Mouse (Mus musculus) MEL (cell line): ENCODE measurements around the gene Pip4k2c. TPM values are rescaled to one million over a fixed set of nuclear protein-coding genes. Genes with fewer than 3 reads are reported as not detected.
A peak's percentile ranks its signal among the peaks of the same experiment; 100 is the strongest.

Source experiments
- DNase-seq: peaks from one replicate; pipeline ENCODE4 v3.0.0; 2011; ENCODE audit warnings: low read depth, low spot score
- H3K27ac ChIP-seq: 2 replicates; pipeline ENCODE4 v1.5.1; 2012; ENCODE audit warnings: low read depth, mild to moderate bottlenecking, control low read depth, low read length, moderate library complexity; ENCODE audit not compliant: control insufficient read depth
- H3K27me3 ChIP-seq, 2 experiments: fragments of 150-350 bp in 1 of 2; sonication (generic) in 1 of 2; 2 replicates each; pipeline ENCODE4 v1.6.1; 2012; ENCODE audit warnings: low read length in 2 of 2, mild to moderate bottlenecking in 2 of 2, improper control_type of control experiment in 1 of 2, moderate library complexity in 1 of 2; ENCODE audit not compliant: insufficient read depth in 2 of 2, control insufficient read depth in 1 of 2
- H3K36me3 ChIP-seq, 2 experiments: 2 replicates each; pipeline ENCODE4 v1.6.1; 2012 to 2014; ENCODE audit warnings: low read length in 2 of 2, improper control_type of control experiment in 1 of 2, inconsistent platforms in 1 of 2, mild to moderate bottlenecking in 1 of 2; ENCODE audit not compliant: insufficient read depth in 2 of 2, control insufficient read depth in 1 of 2
- H3K4me1 ChIP-seq, 2 experiments: fragments of 150-350 bp in 1 of 2; sonication (generic) in 1 of 2; 2 replicates each; pipeline ENCODE4 v1.6.1; 2012; ENCODE audit warnings: low read length in 2 of 2, improper control_type of control experiment in 1 of 2, mild to moderate bottlenecking in 1 of 2; ENCODE audit not compliant: insufficient read depth in 2 of 2, control insufficient read depth in 1 of 2
- H3K4me3 ChIP-seq, 2 experiments: fragments of 150-350 bp in 1 of 2; sonication (generic) in 1 of 2; 2 replicates each; pipeline ENCODE4 v1.5.1; 2012; ENCODE audit warnings: low read depth in 2 of 2, low read length in 2 of 2, mild to moderate bottlenecking in 2 of 2, moderate library complexity in 2 of 2, control low read depth in 1 of 2, improper control_type of control experiment in 1 of 2; ENCODE audit not compliant: control insufficient read depth in 1 of 2, insufficient read depth in 1 of 2
- H3K79me2 ChIP-seq: 2 replicates; pipeline ENCODE4 v1.6.1; 2012; ENCODE audit warnings: mild to moderate bottlenecking, low read length, moderate library complexity; ENCODE audit not compliant: control insufficient read depth, poor library complexity, insufficient read depth
- H3K9ac ChIP-seq: 2 replicates; pipeline ENCODE4 v1.6.1; 2012; ENCODE audit warnings: low read depth, mild to moderate bottlenecking, control low read depth, low read length, moderate library complexity; ENCODE audit not compliant: control insufficient read depth, poor library complexity, severe bottlenecking
- H3K9me3 ChIP-seq: fragments of 150-350 bp; sonication (generic); replicated peaks from 2 replicates; pipeline ENCODE4 v1.6.1; 2012; ENCODE audit warnings: mild to moderate bottlenecking, low read length, improper control_type of control experiment, moderate library complexity; ENCODE audit not compliant: insufficient read depth
- BHLHE40 ChIP-seq: IDR thresholded peaks from 2 replicates; pipeline ENCODE4 v1.6.1; 2012; ENCODE audit warnings: low read depth, mild to moderate bottlenecking, inconsistent platforms, low read length, improper control_type of control experiment, borderline replicate concordance
- CHD1 ChIP-seq: IDR thresholded peaks from 2 replicates; pipeline ENCODE4 v1.6.1; 2012; ENCODE audit warnings: low read depth, mild to moderate bottlenecking, inconsistent platforms, low read length, improper control_type of control experiment
- CTCF ChIP-seq, 3 experiments: IDR thresholded peaks in 2 of 3; conservative IDR thresholded peaks in 1 of 3; 2 replicates each; pipeline ENCODE4 v1.5.1; 2011 to 2012; ENCODE audit warnings: low read length in 3 of 3, low read depth in 2 of 3, mild to moderate bottlenecking in 2 of 3, improper control_type of control experiment in 1 of 3, inconsistent platforms in 1 of 3, mixed read lengths in 1 of 3, moderate library complexity in 1 of 3; ENCODE audit not compliant: control insufficient read depth in 1 of 3, insufficient read depth in 1 of 3, poor library complexity in 1 of 3, severe bottlenecking in 1 of 3
- E2F4 ChIP-seq: IDR thresholded peaks from 2 replicates; pipeline ENCODE4 v1.6.1; 2011; ENCODE audit warnings: low read depth, low read length, improper control_type of control experiment, borderline replicate concordance
- ETS1 ChIP-seq: IDR thresholded peaks from 2 replicates; pipeline ENCODE4 v1.6.1; 2012; ENCODE audit warnings: low read depth, mild to moderate bottlenecking, inconsistent platforms, low read length, improper control_type of control experiment, moderate library complexity
- GATA1 ChIP-seq: IDR thresholded peaks from 2 replicates; pipeline ENCODE4 v1.6.1; 2011; ENCODE audit warnings: low read depth, low read length, improper control_type of control experiment
- HCFC1 ChIP-seq: IDR thresholded peaks from 2 replicates; pipeline ENCODE4 v1.6.1; 2012; ENCODE audit warnings: low read depth, mild to moderate bottlenecking, inconsistent platforms, low read length, improper control_type of control experiment, moderate library complexity
- JUND ChIP-seq: IDR thresholded peaks from 2 replicates; pipeline ENCODE4 v1.6.1; 2011; ENCODE audit warnings: low read depth, mild to moderate bottlenecking, improper control_type of control experiment, low read length
- KAT2A ChIP-seq: conservative IDR thresholded peaks from 2 replicates; pipeline ENCODE4 v1.6.1; 2012; ENCODE audit warnings: low read depth, low read length, improper control_type of control experiment, inconsistent platforms
- MAFK ChIP-seq: IDR thresholded peaks from 2 replicates; pipeline ENCODE4 v1.6.1; 2011; ENCODE audit warnings: low read depth, mild to moderate bottlenecking, low read length, improper control_type of control experiment, borderline replicate concordance
- MAZ ChIP-seq: IDR thresholded peaks from 2 replicates; pipeline ENCODE4 v1.6.1; 2012; ENCODE audit warnings: low read depth, mild to moderate bottlenecking, inconsistent platforms, low read length, improper control_type of control experiment
- NELFE ChIP-seq: IDR thresholded peaks from 2 replicates; pipeline ENCODE4 v1.6.1; 2011; ENCODE audit warnings: low read depth, low read length, improper control_type of control experiment
- RCOR1 ChIP-seq: IDR thresholded peaks from 2 replicates; pipeline ENCODE4 v1.6.1; 2012; ENCODE audit warnings: low read depth, mild to moderate bottlenecking, inconsistent platforms, low read length, improper control_type of control experiment
- TBP ChIP-seq: IDR thresholded peaks from 2 replicates; pipeline ENCODE4 v1.8.0; 2011; ENCODE audit warnings: low read depth, low read length, improper control_type of control experiment
- USF1 ChIP-seq: IDR thresholded peaks from 2 replicates; pipeline ENCODE4 v1.6.1; 2014; ENCODE audit warnings: low read depth, mild to moderate bottlenecking, inconsistent platforms, low read length, improper control_type of control experiment, moderate library complexity
- ZC3H11A ChIP-seq: IDR thresholded peaks from 2 replicates; pipeline ENCODE4 v1.6.1; 2012; ENCODE audit warnings: low read depth, mild to moderate bottlenecking, inconsistent platforms, low read length, improper control_type of control experiment
- ZKSCAN1 ChIP-seq: IDR thresholded peaks from 2 replicates; pipeline ENCODE4 v1.6.1; 2012; ENCODE audit warnings: low read depth, mild to moderate bottlenecking, inconsistent platforms, low read length, improper control_type of control experiment, moderate library complexity
- ZNF384 ChIP-seq: IDR thresholded peaks from 2 replicates; pipeline ENCODE4 v1.6.1; 2012; ENCODE audit warnings: low read depth, mild to moderate bottlenecking, inconsistent platforms, low read length, improper control_type of control experiment
- polyA plus RNA-seq, 2 experiments: library from polyadenylated mRNA; stranded (reverse) in 1 of 2; unstranded in 1 of 2; fragments of >175 nt in 1 of 2; fragments of >200 nt in 1 of 2; gene quantifications; 2 replicates each; pipeline versions ENCODE4 v1.2.1 to v1.2.4; 2012; ENCODE audit warnings: low replicate concordance in 2 of 2, low read depth in 1 of 2; ENCODE audit not compliant: insufficient read length in 2 of 2, insufficient read depth in 1 of 2, missing spikeins in 1 of 2
- total RNA-seq: library from RNA; depleted of rRNA; stranded (reverse); fragments of 300-350 nt; gene quantifications from 2 replicates; pipeline ENCODE4 v1.2.3, GENCODE M21; 2012

Gene Pip4k2c
- total and polyA plus RNA-seq, 3 experiments: 31.9 to 58.2 TPM; not detected in 1

- Histone ChIP-seq H3K27me3 (no peaks in the 10 kb centered on the region), H3K9me3 (no peaks in the 10 kb centered on the region), H3K36me3 (peaks cover 0 to 4% of the 10 kb centered on the region in 2 experiments; a peak in 2 of 4 replicates), H3K4me1 (peaks cover 0 to 15% of the 10 kb centered on the region in 2 experiments; a peak in 3 of 4 replicates), H3K79me2 (no peaks in the 10 kb centered on the region), H3K27ac (no peak overlapping the region), H3K9ac (no peak overlapping the region), H3K4me3 (no peak overlapping the region)
- no peak for DNase-seq
- no peak for TF ChIP-seq RCOR1
- TF ChIP-seq USF1: no peak
- TF ChIP-seq ZC3H11A: no peak
- TF ChIP-seq CTCF (IDR thresholded peaks at IDR 0.05 in 2 of 3, conservative IDR thresholded peaks at IDR 0.05 in 1 of 3; ENCODE audit: control insufficient read depth in 1 of 3, insufficient read depth in 1 of 3, low read depth in 2 of 3, low read length in 3 of 3, poor library complexity in 1 of 3, severe bottlenecking in 1 of 3): no peak
- no peak for TF ChIP-seq E2F4
- no peak for TF ChIP-seq BHLHE40
- TF ChIP-seq CHD1: no peak
- no peak for TF ChIP-seq HCFC1
- TF ChIP-seq MAFK: no peak
- TF ChIP-seq JUND: no peak
- no peak for TF ChIP-seq ETS1
- TF ChIP-seq ZKSCAN1: no peak
- TF ChIP-seq NELFE: no peak
- no peak for TF ChIP-seq TBP
- TF ChIP-seq KAT2A: no peak
- no peak for TF ChIP-seq MAZ
These were observed 29.8 kb downstream of the Pip4k2c start for GRCm38 (mm10) chr10:127181566-127181965.

- H3K4me3 ChIP-seq: no peak overlapping the region
- TF ChIP-seq ZNF384 (peak; percentile 69), RCOR1 (no peak), GATA1 (peak; percentile 34; the same call in 1 of the 2 replicates)
- no peak overlapping the region for H3K9ac ChIP-seq
- peaks cover 0 to 4% of the 10 kb centered on the region in 2 experiments; a peak in 2 of 4 replicates for H3K36me3 ChIP-seq
- H3K79me2 ChIP-seq: no peaks in the 10 kb centered on the region
- no peaks in the 10 kb centered on the region for H3K27me3 ChIP-seq
- H3K9me3 ChIP-seq: no peaks in the 10 kb centered on the region
- H3K27ac ChIP-seq: no peak overlapping the region
- H3K4me1 ChIP-seq: peaks cover 0 to 15% of the 10 kb centered on the region in 2 experiments; a peak in 3 of 4 replicates
- DNase-seq: peak; percentile 43
These were observed 30.7 kb downstream of the Pip4k2c start for GRCm38 (mm10) chr10:127180695-127181047.
